Mouse (Mus musculus): ENCODE measurements around the gene Il9r.

DNA sequence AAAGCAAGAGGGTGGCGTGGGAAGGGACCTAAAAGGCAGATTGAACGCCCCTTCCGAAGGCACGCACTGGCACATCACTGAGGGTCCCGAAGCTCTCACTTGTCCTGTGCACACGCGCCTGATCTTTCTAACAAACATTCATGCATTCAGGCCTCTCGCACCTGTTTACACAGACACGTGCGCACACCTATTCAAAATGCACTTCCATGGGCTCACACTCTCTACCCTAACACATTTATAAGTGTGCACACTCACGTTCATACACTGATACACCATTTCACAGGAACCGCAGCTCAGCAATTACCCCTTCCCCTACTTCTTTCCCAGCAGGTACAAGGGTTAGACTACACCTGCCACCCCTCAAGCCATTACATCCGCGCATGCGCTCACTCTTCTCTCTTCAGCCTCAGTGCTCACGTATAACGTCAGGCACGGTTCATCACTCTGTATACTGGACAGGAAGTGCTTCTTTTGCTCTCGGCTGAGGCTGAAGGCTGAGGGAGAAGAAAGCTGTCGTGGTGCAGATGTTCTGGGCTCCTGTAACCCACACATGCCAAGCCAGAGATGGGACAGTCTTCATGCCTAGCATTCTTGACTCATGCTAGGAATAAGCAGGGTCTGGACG is 22.6 kb upstream of the Il9r start:
- no peak for TF ChIP-seq EP300 (IDR thresholded peaks at IDR 0.05; ENCODE audit: low read depth)
- TF ChIP-seq CTCF (IDR thresholded peaks at IDR 0.05; ENCODE audit: low read depth) = no peak

Data from liver, embryonic 14.5 days (tissue).